Mouse (Mus musculus): ENCODE results near the gene Tmem14a. TPM values are rescaled to one million over a fixed set of nuclear protein-coding genes. Genes with fewer than 3 reads are reported as not detected.
"Not testable (repeated sequence)": the region's sequence is repeated elsewhere in the genome, so short reads cannot be mapped to it uniquely, and the experiment has no call there.

Tmem14a gene
- polyA plus RNA-seq, 1 experiment from 2014 or later: 16.2 TPM

GRCm38 (mm10) chr1:21274437-21275040 is 56.2 kb downstream of the Tmem14a start:
- Histone ChIP-seq H3K9me3 (ENCODE audit: control insufficient read depth, low read length) (no peaks in the 10 kb centered on the region), H3K4me2 (ENCODE audit: low read length) (no peak overlapping the region), H3K27me3 (ENCODE audit: control insufficient read depth, insufficient read depth, low read length) (no peaks in the 10 kb centered on the region), H3K9ac (replicated peaks; ENCODE audit: low read length) (no peak overlapping the region), H3K4me1 (ENCODE audit: control insufficient read depth, insufficient read depth, low read length) (0 out of 2 replicates have a peak, but pooled peaks cover 3% of the 10 kb centered on the region), H3K4me3 (replicated peaks; ENCODE audit: low read depth, low read length) (no peak overlapping the region), H3K27ac (replicated peaks; ENCODE audit: low read depth, low read length) (no peak overlapping the region), H3K36me3 (ENCODE audit: control insufficient read depth, insufficient read depth, low read length) (no peaks in the 10 kb centered on the region)
- WGBS: 78% methylated on average over 2 of the region's 2 CpGs
- DNase-seq: no peak
- no peak for ATAC-seq (ENCODE audit: low FRiP score, low TSS enrichment)

GRCm38 (mm10) chr1:21275366-21275765 is 57.0 kb downstream of the Tmem14a start:
- H3K36me3 ChIP-seq (ENCODE audit: control insufficient read depth, insufficient read depth, low read length); H3K27me3 ChIP-seq (ENCODE audit: control insufficient read depth, insufficient read depth, low read length); H3K9ac ChIP-seq (replicated peaks; ENCODE audit: low read length); H3K4me1 ChIP-seq (ENCODE audit: control insufficient read depth, insufficient read depth, low read length); DNase-seq; H3K4me2 ChIP-seq (ENCODE audit: low read length); H3K9me3 ChIP-seq (ENCODE audit: control insufficient read depth, low read length); H3K27ac ChIP-seq (replicated peaks; ENCODE audit: low read depth, low read length); ATAC-seq (ENCODE audit: low FRiP score, low TSS enrichment); H3K4me3 ChIP-seq (replicated peaks; ENCODE audit: low read depth, low read length): not testable (repeated sequence)
- WGBS: 90% methylated on average over 5 of the region's 5 CpGs

GRCm38 (mm10) chr1:21276158-21276557 is 57.8 kb downstream of the Tmem14a start:
- not testable (repeated sequence) for H3K36me3 ChIP-seq (ENCODE audit: control insufficient read depth, insufficient read depth, low read length); H3K27me3 ChIP-seq (ENCODE audit: control insufficient read depth, insufficient read depth, low read length); H3K4me1 ChIP-seq (ENCODE audit: control insufficient read depth, insufficient read depth, low read length); DNase-seq; ATAC-seq (ENCODE audit: low FRiP score, low TSS enrichment); H3K4me3 ChIP-seq (replicated peaks; ENCODE audit: low read depth, low read length); H3K27ac ChIP-seq (replicated peaks; ENCODE audit: low read depth, low read length); H3K4me2 ChIP-seq (ENCODE audit: low read length); H3K9me3 ChIP-seq (ENCODE audit: control insufficient read depth, low read length); H3K9ac ChIP-seq (replicated peaks; ENCODE audit: low read length)
- WGBS: 37% methylated on average over 2 of the region's 2 CpGs

Other genes with a start within 250 kb of the Tmem14a start
- gene Tram2, start 139.3 kb upstream of the Tmem14a start, polyA plus RNA-seq (2014; fragmentation: Nextera tagmentation; extraction: Ambion mirVana): 1.8 and 2.7 TPM in 2 replicates
- 0.37 and 0.42 TPM in 2 replicates for gene Gsta3, start 22.0 kb downstream of the Tmem14a start, polyA plus RNA-seq (2014; fragmentation: Nextera tagmentation; extraction: Ambion mirVana)
- not detected in 2 replicates for gene Khdc1a, start 131.1 kb downstream of the Tmem14a start, polyA plus RNA-seq (2014; fragmentation: Nextera tagmentation; extraction: Ambion mirVana)
- gene Khdc1c, start 149.8 kb downstream of the Tmem14a start, polyA plus RNA-seq (2014; fragmentation: Nextera tagmentation; extraction: Ambion mirVana): not detected in 2 replicates
- 0.12 TPM in 2 replicates for gene Khdc1b, start 165.0 kb downstream of the Tmem14a start, polyA plus RNA-seq (2014; fragmentation: Nextera tagmentation; extraction: Ambion mirVana)

All from midbrain, embryonic 14.5 days (tissue).